Mouse (Mus musculus) forebrain, embryonic 16.5 days (tissue): ENCODE data around the gene Igfbp4. TPM values are rescaled to one million over a fixed set of nuclear protein-coding genes. Genes with fewer than 3 reads are reported as not detected.

Experiments used
- ATAC-seq: fragments of 200-750 bp; cut with Nextera tagmentation; 2 replicates; pipeline ENCODE4 v1.8.0; 2017; ENCODE audit warnings: mild to moderate bottlenecking, moderate library complexity
- H3K27ac ChIP-seq: fragments of 300-500 bp; sonication (generic); 2 replicates; pipeline ENCODE4 v1.5.1; 2014; ENCODE audit warnings: low read length, control low read depth
- H3K27me3 ChIP-seq: fragments of 300-500 bp; sonication (generic); replicated peaks from 2 replicates; pipeline ENCODE4 v1.6.1; 2014; ENCODE audit warnings: low read length; ENCODE audit not compliant: control insufficient read depth, insufficient read depth
- H3K36me3 ChIP-seq: fragments of 300-500 bp; sonication (generic); 2 replicates; pipeline ENCODE4 v1.6.1; 2014; ENCODE audit not compliant: control insufficient read depth, insufficient read depth
- H3K4me1 ChIP-seq: fragments of 300-500 bp; sonication (generic); replicated peaks from 2 replicates; pipeline ENCODE4 v1.6.1; 2014; ENCODE audit warnings: low read length; ENCODE audit not compliant: control insufficient read depth, insufficient read depth
- H3K4me2 ChIP-seq: fragments of 300-500 bp; sonication (generic); 2 replicates; pipeline ENCODE4 v1.6.1; 2014; ENCODE audit warnings: mild to moderate bottlenecking, low read length, control low read depth
- H3K4me3 ChIP-seq: fragments of 300-500 bp; sonication (generic); replicated peaks from 2 replicates; pipeline ENCODE4 v1.5.1; 2014; ENCODE audit warnings: mild to moderate bottlenecking, low read length, control low read depth
- H3K9ac ChIP-seq: fragments of 300-500 bp; sonication (generic); replicated peaks from 2 replicates; pipeline ENCODE4 v1.6.1; 2014; ENCODE audit warnings: low read depth, low read length, control low read depth
- H3K9me3 ChIP-seq: fragments of 300-500 bp; sonication (generic); 2 replicates; pipeline ENCODE4 v1.6.1; 2016; ENCODE audit warnings: low read length; ENCODE audit not compliant: control insufficient read depth
- WGBS: fragments of 180-500 bp; shearing (Covaris S2); extraction: QIAGEN DNeasy Blood & Tissue Kit; methylation state at CpG from one replicate; pipeline ENCODE4 v1.1.7; 2014; 5-methylcytosine and 5-hydroxymethylcytosine counted together
- polyA plus RNA-seq: library from polyadenylated mRNA; unstranded; fragments of >200 nt; fragmentation: Nextera tagmentation; extraction: Ambion mirVana; gene quantifications from 2 replicates; pipeline ENCODE4 v1.2.1, GENCODE M21; 2015

Gene Igfbp4
- polyA plus RNA-seq, 1 experiment from 2014 or later: 147 TPM

GRCm38 (mm10) chr11:99039782-99040181, 1.3 kb upstream of the Igfbp4 start:
- WGBS: under 1% methylated on average over 15 of the region's 15 CpGs
- H3K27me3 ChIP-seq: no peaks in the 10 kb centered on the region
- peak; percentile 88 for ATAC-seq
- peaks cover 25% of the 10 kb centered on the region for H3K4me1 ChIP-seq
- H3K4me2 ChIP-seq: peak overlapping the region; percentile 99
- H3K27ac ChIP-seq: peak overlapping the region; percentile 95
- peak overlapping the region; percentile 89 for H3K9ac ChIP-seq
- no peaks in the 10 kb centered on the region for H3K36me3 ChIP-seq
- H3K9me3 ChIP-seq: no peaks in the 10 kb centered on the region
- peak overlapping the region; percentile 75 for H3K4me3 ChIP-seq

- Histone ChIP-seq H3K4me3 (peak overlapping the region; percentile 75), H3K9ac (peak overlapping the region; percentile 89), H3K27ac (peak overlapping the region; percentile 95), H3K4me2 (peak overlapping the region; percentile 99), H3K4me1 (peaks cover 25% of the 10 kb centered on the region), H3K36me3 (no peaks in the 10 kb centered on the region), H3K9me3 (no peaks in the 10 kb centered on the region), H3K27me3 (no peaks in the 10 kb centered on the region)
- ATAC-seq: peak; percentile 45; the same call in 1 of the 2 replicates
- under 1% methylated on average over 16 of the region's 17 CpGs for WGBS
These were observed 584 bp upstream of the Igfbp4 start for GRCm38 (mm10) chr11:99040346-99040974.

GRCm38 (mm10) chr11:99041841-99042780, 1.1 kb downstream of the Igfbp4 start:
- Histone ChIP-seq H3K4me3 (peak overlapping the region; percentile 75), H3K9ac (peak overlapping the region; percentile 89), H3K4me2 (peak overlapping the region; percentile 99), H3K27me3 (no peaks in the 10 kb centered on the region), H3K27ac (peak overlapping the region; percentile 95), H3K4me1 (peaks cover 27% of the 10 kb centered on the region), H3K36me3 (no peaks in the 10 kb centered on the region), H3K9me3 (no peaks in the 10 kb centered on the region)
- ATAC-seq: no peak
- WGBS: 53% methylated on average over 16 of the region's 16 CpGs

- Histone ChIP-seq H3K36me3 (no peaks in the 10 kb centered on the region), H3K27me3 (no peaks in the 10 kb centered on the region), H3K9me3 (no peaks in the 10 kb centered on the region), H3K9ac (no peak overlapping the region), H3K4me3 (peak overlapping the region; percentile 75), H3K4me2 (peak overlapping the region; percentile 99), H3K27ac (peak overlapping the region; percentile 2; the same call in 1 of the 2 replicates), H3K4me1 (peaks cover 30% of the 10 kb centered on the region)
- ATAC-seq: no peak
- 56% methylated on average over 12 of the region's 12 CpGs for WGBS
These were observed 1.9 kb downstream of the Igfbp4 start for GRCm38 (mm10) chr11:99042834-99043431.

GRCm38 (mm10) chr11:99043632-99044031, 2.6 kb downstream of the Igfbp4 start:
- Histone ChIP-seq H3K4me2 (no peak overlapping the region), H3K27me3 (no peaks in the 10 kb centered on the region), H3K4me3 (no peak overlapping the region), H3K36me3 (no peaks in the 10 kb centered on the region), H3K27ac (no peak overlapping the region), H3K9me3 (no peaks in the 10 kb centered on the region), H3K9ac (no peak overlapping the region), H3K4me1 (peaks cover 30% of the 10 kb centered on the region)
- no peak for ATAC-seq
- WGBS: 90% methylated on average over 6 of the region's 6 CpGs

- WGBS: 95% methylated on average over 5 of the region's 5 CpGs
- no peaks in the 10 kb centered on the region for H3K27me3 ChIP-seq
These were observed 3.3 kb downstream of the Igfbp4 start for GRCm38 (mm10) chr11:99044306-99044705.

GRCm38 (mm10) chr11:99045159-99045889, 4.3 kb downstream of the Igfbp4 start:
- Histone ChIP-seq H3K36me3 (no peaks in the 10 kb centered on the region), H3K9ac (no peak overlapping the region), H3K27me3 (no peaks in the 10 kb centered on the region), H3K9me3 (no peaks in the 10 kb centered on the region), H3K4me2 (no peak overlapping the region), H3K4me1 (peaks cover 22% of the 10 kb centered on the region), H3K4me3 (no peak overlapping the region), H3K27ac (no peak overlapping the region)
- 92% methylated on average over 12 of the region's 12 CpGs for WGBS
- ATAC-seq: no peak

More at GRCm38 (mm10) chr11:99044306-99044705, 3.3 kb downstream of the Igfbp4 start:
- H3K4me1 ChIP-seq: peaks cover 30% of the 10 kb centered on the region
- H3K4me2 ChIP-seq: no peak overlapping the region
- no peak overlapping the region for H3K27ac ChIP-seq
- H3K9me3 ChIP-seq: no peaks in the 10 kb centered on the region
- no peak overlapping the region for H3K9ac ChIP-seq
- H3K4me3 ChIP-seq: no peak overlapping the region
- no peak for ATAC-seq
- H3K36me3 ChIP-seq: no peaks in the 10 kb centered on the region

GRCm38 (mm10) chr11:99047120-99047519, 6.1 kb downstream of the Igfbp4 start:
- WGBS: 66% methylated on average over 4 of the region's 5 CpGs
- Histone ChIP-seq H3K9me3 (no peaks in the 10 kb centered on the region), H3K9ac (no peak overlapping the region), H3K27ac (0 out of 2 replicates have a peak overlapping the region, but pooled peaks have one; percentile 20), H3K4me2 (no peak overlapping the region), H3K4me3 (no peak overlapping the region), H3K27me3 (no peaks in the 10 kb centered on the region), H3K36me3 (no peaks in the 10 kb centered on the region), H3K4me1 (peaks cover 13% of the 10 kb centered on the region)
- ATAC-seq: no peak
